Mouse (Mus musculus) liver (tissue): ENCODE data around the gene Btn2a2.

Experiments
- DNase-seq: peaks from one replicate; pipeline ENCODE4 v3.0.0-alpha.2; 2020; ENCODE audit warnings: mixed read lengths

The Btn2a2 gene

DNA sequence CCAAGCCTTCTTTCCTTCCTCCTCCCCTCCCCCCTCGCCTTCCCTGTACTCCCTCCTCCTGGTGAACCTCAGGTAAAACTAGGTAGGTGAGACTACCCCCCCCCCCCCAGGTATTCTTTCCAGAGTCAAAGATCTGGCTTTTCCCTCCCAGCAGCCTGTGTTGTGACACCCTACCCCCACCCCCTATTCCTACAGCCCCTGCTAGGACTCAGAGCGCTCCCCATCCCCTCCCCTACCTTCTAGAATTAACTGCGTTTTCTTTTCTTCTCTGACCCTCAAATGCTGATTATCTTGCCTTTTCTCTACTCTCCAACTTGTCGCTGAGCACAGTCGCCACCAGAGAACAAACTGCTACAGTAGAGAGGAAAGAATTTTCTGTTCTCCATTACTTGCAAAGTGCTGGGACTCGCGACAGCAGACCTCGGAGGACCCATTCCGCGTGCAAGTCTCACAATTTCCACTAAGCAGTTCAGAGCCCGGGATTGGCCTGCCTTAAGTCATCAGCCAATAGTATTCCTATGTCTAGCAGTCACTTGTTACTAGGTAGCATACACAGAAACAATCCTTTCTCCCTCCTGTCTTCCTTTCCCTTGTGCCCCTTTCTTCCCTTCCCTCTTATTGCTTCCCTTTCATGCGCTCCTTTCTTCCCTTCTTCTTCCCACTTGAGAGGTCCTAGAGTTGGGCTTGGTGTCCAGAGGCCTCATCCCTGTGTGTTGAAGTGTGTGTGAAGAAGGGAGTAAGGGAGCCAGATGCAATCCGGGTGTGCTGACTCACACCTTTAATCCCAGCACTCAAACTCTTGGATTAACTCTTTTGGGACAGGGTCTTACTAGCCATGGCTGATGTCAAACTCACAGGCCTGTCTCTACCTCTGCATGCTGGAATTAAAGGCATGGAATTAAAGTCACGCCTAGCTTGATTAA lies at the start of gene Btn2a2:
TSS of gene Btn2a2 (minus strand) at position 458 of the 923 bp plus-strand sequence.
- DNase-seq: peak; percentile 48

DNA sequence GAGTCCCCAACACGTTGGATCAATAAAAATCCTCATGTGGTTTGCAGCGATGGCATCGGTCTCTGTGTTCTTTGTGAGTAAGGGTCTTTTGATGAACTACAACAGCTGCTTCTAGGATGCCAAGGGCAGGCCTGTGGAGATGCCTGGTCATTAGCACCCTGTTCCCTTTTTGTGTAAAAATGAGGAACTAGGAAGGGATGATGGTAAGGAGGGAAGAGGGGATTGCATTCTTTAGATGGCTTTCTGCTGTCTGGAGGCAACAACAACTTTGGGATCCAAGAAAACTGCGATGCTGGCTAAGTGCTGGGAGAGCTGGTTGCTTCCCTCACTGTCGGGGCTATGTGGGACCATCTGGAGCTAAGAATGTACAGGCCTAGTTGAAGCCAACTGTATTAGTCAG lies 49.6 kb upstream of the Btn2a2 start:
- no peak for DNase-seq

DNA sequence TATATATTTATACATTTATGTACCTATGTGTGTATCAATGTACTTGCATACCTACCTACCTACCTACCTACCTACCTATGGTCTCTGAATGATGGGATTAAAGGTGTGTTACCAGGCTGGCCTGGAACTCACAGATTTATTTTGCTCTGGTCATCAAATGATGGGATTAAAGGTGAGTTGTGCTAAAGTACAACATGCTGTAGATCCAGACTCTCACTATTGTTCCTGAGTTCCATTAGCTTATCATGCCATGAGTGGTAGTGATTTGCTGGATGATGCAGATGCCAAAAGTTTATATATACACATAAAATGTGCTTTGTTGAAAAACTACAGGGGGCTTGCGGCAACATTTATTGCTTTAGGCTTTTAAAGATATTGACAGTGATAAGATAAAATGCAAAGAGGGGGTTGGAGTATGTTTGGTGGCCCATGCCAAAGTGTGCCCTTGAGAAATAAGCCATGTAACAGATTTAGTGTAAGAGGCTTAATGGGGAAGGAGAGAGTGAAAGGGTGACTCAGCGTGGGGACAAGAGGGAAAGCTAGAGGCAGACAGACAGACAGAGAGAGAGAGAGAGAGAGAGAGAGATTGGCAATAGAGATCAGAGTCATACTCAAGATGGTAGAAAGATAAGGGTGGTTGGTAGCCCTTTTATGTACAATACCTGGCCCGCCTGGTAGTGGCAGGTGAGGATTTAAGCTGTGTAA lies 48.5 kb upstream of the Btn2a2 start:
- DNase-seq: no peak

- DNase-seq: no peak
Measured at GRCm38 (mm10) chr13:23536076-23536822, 47.6 kb upstream of the Btn2a2 start.

- peak; percentile 93 for DNase-seq
Measured at GRCm38 (mm10) chr13:23535137-23536075, 46.7 kb upstream of the Btn2a2 start, which contains the start of gene Hist1h3g. Gene Hist1h3g, plus strand, starts transcription at chr13:23535422.

DNA sequence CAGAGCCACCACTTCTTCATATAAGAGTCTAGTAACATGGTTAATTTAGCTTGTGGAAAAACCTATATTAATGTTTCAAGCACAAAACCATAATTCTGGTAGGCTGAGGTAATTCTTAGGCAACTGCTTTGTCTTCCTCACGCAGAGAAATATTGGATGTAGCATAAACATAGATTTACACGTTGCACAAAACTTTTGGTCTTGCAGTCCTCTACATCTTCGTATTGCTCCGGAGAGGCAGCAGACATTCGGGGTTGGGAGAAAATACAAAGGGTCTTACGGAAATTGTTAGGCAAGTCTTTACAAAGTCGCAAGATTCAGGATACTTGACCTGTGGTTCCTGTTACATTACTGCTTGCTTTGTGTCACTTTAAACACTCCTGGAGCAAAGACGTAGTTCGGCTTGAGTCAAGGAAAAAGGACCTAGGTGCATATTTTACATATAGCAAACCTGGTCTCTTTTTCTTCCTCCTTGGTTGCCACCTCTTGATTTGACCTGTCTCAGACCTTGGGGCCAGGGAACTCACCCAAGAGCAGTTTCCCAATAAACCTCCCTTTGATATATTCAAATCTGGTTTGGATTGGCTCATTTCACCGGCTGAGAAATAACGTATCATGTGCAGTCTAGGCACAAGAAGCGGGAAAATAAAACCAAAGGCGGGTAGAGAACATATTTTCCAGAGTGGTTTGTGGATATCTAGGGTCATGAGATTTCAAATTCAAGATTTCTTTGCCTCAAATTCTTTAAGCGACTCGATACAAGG lies 45.9 kb upstream of the Btn2a2 start:
- peak; percentile 54 for DNase-seq

- DNase-seq: peak; percentile 87
Measured at GRCm38 (mm10) chr13:23533560-23534367, 45.1 kb upstream of the Btn2a2 start, which contains the start of gene Hist1h2af. Gene Hist1h2af, plus strand, starts transcription at chr13:23533906.

DNA sequence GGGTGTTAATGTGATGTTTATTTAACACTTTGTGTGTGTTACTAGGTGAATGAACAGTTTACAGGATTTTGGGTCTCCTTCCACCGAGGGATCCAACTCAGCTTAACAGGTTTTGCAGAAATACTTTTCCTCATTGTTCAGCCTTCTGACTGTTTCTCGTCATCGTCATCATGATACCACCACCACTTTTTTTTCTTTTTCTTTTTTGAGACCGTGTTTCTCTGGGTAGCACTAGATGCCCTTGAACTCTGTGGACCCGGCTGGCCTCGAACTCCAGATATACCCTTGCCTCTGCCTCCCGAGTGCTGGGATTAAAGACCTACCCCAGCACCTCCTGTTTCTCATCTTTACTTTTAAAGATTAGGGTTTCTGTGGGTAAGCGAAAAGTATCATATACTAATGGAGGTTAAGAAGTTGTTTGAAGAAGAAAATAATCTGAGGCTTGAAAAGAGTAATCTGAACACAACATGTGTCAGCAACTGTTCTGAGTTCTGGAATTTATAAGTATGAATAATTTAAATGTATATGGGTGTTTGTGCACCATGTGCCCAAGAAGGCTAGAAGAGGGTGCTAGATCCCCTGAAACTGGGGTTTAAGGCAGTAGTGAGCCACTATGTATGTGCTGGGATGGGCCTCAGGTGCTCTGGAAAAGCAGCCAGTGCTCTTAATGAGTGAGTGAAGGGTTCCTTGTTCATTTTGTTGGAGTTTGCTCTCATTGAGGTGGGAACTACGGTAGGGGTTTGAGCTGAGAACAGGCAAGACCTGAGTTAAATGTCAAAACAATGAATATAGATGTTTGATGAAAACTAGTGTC lies 43.8 kb upstream of the Btn2a2 start:
- peak; percentile 53 for DNase-seq

- DNase-seq: peak; percentile 96
Measured at GRCm38 (mm10) chr13:23530901-23531875, 42.5 kb upstream of the Btn2a2 start, which contains the start of gene Hist1h4h. Gene Hist1h4h, plus strand, starts transcription at chr13:23531050.

DNA sequence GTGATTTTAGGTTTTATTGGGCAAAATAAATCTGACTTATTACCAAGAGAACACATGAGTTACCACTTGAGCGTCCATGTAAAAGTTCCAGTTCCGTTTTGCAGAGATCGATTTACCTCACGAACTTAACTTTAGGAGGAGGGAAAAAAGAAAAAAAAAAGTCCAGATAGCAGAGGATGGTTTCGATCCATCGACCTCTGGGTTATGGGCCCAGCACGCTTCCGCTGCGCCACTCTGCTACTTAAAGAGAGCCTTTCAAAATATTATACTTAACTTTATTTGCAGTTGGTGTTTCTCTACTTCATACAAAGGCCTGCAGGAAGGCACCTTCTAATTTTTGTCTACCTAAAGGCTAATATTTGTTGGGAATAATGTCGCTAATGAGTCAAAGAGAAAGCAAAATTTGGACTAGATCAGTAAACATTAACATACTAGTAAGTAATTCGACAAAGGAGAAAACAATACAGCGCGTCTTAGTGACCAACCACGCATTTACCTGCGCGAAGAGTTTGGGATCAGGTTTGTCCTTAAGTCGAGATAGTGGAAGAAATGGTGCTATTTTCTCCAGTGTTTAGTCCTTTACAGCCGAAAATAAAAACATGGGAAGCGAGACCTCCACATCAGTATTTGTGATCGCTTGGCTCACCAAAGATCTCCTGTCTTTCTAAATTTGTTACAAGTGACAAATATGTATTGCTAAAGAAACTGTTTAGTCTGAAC lies 41.7 kb upstream of the Btn2a2 start:
- peak; percentile 75 for DNase-seq

- no peak for DNase-seq
Measured at GRCm38 (mm10) chr13:23529480-23530165, 41.0 kb upstream of the Btn2a2 start.

DNA sequence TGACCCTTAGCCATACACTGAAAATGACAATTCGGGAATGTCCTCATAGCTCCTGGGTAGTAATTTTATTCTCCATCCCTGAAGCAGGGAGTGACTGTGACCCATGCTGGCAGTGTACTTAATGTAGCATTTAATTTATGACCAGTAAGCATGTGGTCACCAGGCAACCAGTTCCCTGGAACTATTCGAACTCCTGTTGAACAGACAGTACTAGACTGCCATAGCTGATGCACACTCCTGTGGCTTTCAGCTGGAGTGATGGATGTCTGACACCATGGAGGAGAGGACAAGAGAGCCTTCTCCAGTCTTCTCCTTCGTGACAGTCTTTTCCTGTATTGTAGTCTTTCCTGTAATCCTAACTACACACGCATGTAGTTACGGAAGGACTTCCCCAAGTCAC lies 40.3 kb upstream of the Btn2a2 start:
- no peak for DNase-seq

DNA sequence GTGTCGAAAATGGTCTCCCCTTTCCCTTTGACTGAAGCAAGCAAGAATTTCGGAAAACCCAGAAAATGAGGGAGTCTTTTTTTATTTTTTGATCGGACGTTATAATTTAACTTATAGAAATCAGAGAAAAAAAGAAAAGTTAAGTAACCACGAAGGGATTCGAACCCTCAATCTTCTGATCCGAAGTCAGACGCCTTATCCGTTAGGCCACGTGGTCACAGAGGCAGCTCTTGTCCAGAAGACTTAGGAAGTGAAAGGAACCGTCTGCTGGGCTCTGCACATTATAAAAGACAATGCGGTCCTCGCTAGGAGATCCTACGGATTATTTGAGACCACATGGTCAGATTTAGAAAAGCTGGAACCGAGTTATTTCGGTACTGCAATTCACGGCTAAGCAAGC lies 37.7 kb upstream of the Btn2a2 start:
- DNase-seq: peak; percentile 90

GRCm38 (mm10) chr13:23525901-23526300 lies 37.2 kb upstream of the Btn2a2 start:
- no peak for DNase-seq

DNA sequence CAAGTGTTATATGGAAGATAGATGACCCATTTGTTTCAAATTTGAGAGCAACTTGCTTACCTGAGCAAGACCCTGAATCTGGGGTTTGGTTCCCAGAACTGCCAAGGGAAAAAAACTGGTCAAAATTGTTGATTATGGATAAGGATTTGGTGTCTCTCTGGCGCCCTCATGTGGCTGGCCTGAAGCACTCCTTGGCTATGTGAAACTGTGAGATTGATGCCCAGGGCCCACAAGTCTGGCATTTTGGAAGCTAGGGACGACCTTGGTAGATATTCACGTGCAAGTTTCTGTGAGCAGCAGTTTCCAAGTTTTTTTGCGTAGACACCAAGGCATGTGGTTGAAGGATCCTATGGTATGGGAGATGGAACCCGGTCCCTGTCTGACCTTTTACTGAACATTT lies 36.0 kb upstream of the Btn2a2 start:
- peak; percentile 90 for DNase-seq

- DNase-seq: no peak
Measured at GRCm38 (mm10) chr13:23523976-23524375, 35.3 kb upstream of the Btn2a2 start.

GRCm38 (mm10) chr13:23521703-23522102 lies 33.0 kb upstream of the Btn2a2 start:
- peak; percentile 87 for DNase-seq
